Mouse (Mus musculus) hindbrain, postnatal 0 days (tissue): ENCODE measurements around the gene Pced1a. TPM values are rescaled to one million over a fixed set of nuclear protein-coding genes. Genes with fewer than 3 reads are reported as not detected.

Experiments used
- ATAC-seq: fragments of 200-750 bp; cut with Nextera tagmentation; 2 replicates; pipeline ENCODE4 v1.8.0; 2017; ENCODE audit warnings: mild to moderate bottlenecking, moderate TSS enrichment, moderate library complexity
- DNase-seq: peaks from one replicate; pipeline ENCODE4 v3.0.0-alpha.2; 2015; ENCODE audit warnings: low spot score
- H3K27ac ChIP-seq: fragments of 300-500 bp; sonication (generic); 2 replicates; pipeline ENCODE4 v1.5.1; 2014; ENCODE audit warnings: mild to moderate bottlenecking
- H3K27me3 ChIP-seq: fragments of 300-500 bp; sonication (generic); 2 replicates; pipeline ENCODE4 v1.6.1; 2014; ENCODE audit warnings: low read length, mixed read lengths; ENCODE audit not compliant: insufficient read depth
- H3K36me3 ChIP-seq: fragments of 300-500 bp; sonication (generic); 2 replicates; pipeline ENCODE4 v1.6.1; 2014; ENCODE audit warnings: low read length, mixed read lengths; ENCODE audit not compliant: insufficient read depth
- H3K4me1 ChIP-seq: fragments of 300-500 bp; sonication (generic); 2 replicates; pipeline ENCODE4 v1.6.1; 2014; ENCODE audit warnings: antibody characterized with exemption, low read length, mixed read lengths; ENCODE audit not compliant: insufficient read depth
- H3K4me2 ChIP-seq: fragments of 300-500 bp; sonication (generic); 2 replicates; pipeline ENCODE4 v1.6.1; 2014; ENCODE audit warnings: low read depth, mild to moderate bottlenecking, low read length, moderate library complexity, mixed read lengths
- H3K4me3 ChIP-seq: fragments of 300-500 bp; sonication (generic); 2 replicates; pipeline ENCODE4 v1.5.1; 2014; ENCODE audit warnings: low read length
- H3K9ac ChIP-seq: fragments of 300-500 bp; sonication (generic); replicated peaks from 2 replicates; pipeline ENCODE4 v1.6.1; 2014; ENCODE audit warnings: mild to moderate bottlenecking, low read length, moderate library complexity, mixed read lengths
- H3K9me3 ChIP-seq: fragments of 300-500 bp; sonication (generic); 2 replicates; pipeline ENCODE4 v1.6.1; 2016; ENCODE audit warnings: low read length, mixed read lengths
- CTCF ChIP-seq: IDR thresholded peaks from 2 replicates; pipeline ENCODE4 v1.5.1; 2016; ENCODE audit warnings: antibody characterized with exemption, control low read depth, low read depth
- WGBS: fragments of 180-500 bp; shearing (Covaris S2); extraction: QIAGEN DNeasy Blood & Tissue Kit; methylation state at CpG from one replicate; pipeline ENCODE4 v1.1.7; 2014; 5-methylcytosine and 5-hydroxymethylcytosine counted together
- polyA plus RNA-seq: library from polyadenylated mRNA; unstranded; fragments of >200 nt; fragmentation: Nextera tagmentation; extraction: Ambion mirVana; gene quantifications from 2 replicates; pipeline ENCODE4 v1.2.1, GENCODE M21; 2015
- total RNA-seq: library from RNA; depleted of rRNA; stranded (reverse); fragments of >200 nt; gene quantifications from 2 replicates; pipeline ENCODE4 v1.2.3, GENCODE M21; 2014

The Pced1a gene
- total and polyA plus RNA-seq, 2 experiments from 2014 or later, result 10.3 to 20.4 TPM

GRCm38 (mm10) chr2:130397186-130397985, 27.1 kb downstream of the Pced1a start, which contains the start of gene Cpxm1:
Gene Cpxm1, minus strand, starts transcription at chr2:130397574.
- Histone ChIP-seq H3K4me2 (peak within 1 kb of the TSS; percentile 94), H3K9me3 (no peaks in the 10 kb centered on the region), H3K36me3 (peaks cover 7% of the 10 kb centered on the region; the same call in 1 of the 2 replicates), H3K4me3 (peak within 1 kb of the TSS; percentile 52), H3K4me1 (peaks cover 3% of the 10 kb centered on the region; the same call in 1 of the 2 replicates), H3K27ac (no peak within 1 kb of the TSS), H3K27me3 (no peaks in the 10 kb centered on the region), H3K9ac (peak within 1 kb of the TSS; percentile 57)
- under 1% methylated on average over 40 of the region's 53 CpGs for WGBS
- peak; percentile 40 for DNase-seq
- ATAC-seq, result peak; percentile 85
- TF ChIP-seq CTCF, result no peak

- Histone ChIP-seq H3K4me2 (no peak overlapping the region), H3K9ac (no peak overlapping the region), H3K4me1 (peaks cover 3% of the 10 kb centered on the region; the same call in 1 of the 2 replicates), H3K36me3 (peaks cover 10% of the 10 kb centered on the region; the same call in 1 of the 2 replicates), H3K4me3 (no peak overlapping the region), H3K27me3 (no peaks in the 10 kb centered on the region), H3K9me3 (no peaks in the 10 kb centered on the region), H3K27ac (no peak overlapping the region)
- WGBS, result 96% methylated on average over 11 of the region's 11 CpGs
- ATAC-seq (no peak), DNase-seq (no peak)
- no peak for TF ChIP-seq CTCF
These were observed 28.8 kb downstream of the Pced1a start for GRCm38 (mm10) chr2:130395696-130396095.

GRCm38 (mm10) chr2:130392836-130393235, 31.7 kb downstream of the Pced1a start:
- ATAC-seq (no peak), DNase-seq (no peak)
- Histone ChIP-seq H3K9ac (no peak overlapping the region), H3K9me3 (no peaks in the 10 kb centered on the region), H3K4me1 (peaks cover under 1% of the 10 kb centered on the region; the same call in 1 of the 2 replicates), H3K27ac (no peak overlapping the region), H3K36me3 (peaks cover 10% of the 10 kb centered on the region; the same call in 1 of the 2 replicates), H3K4me2 (no peak overlapping the region), H3K4me3 (no peak overlapping the region), H3K27me3 (no peaks in the 10 kb centered on the region)
- WGBS, result 89% methylated on average over 3 of the region's 3 CpGs
- TF ChIP-seq CTCF, result no peak

GRCm38 (mm10) chr2:130390993-130391625, 33.4 kb downstream of the Pced1a start:
- peaks cover 10% of the 10 kb centered on the region; the same call in 1 of the 2 replicates for H3K36me3 ChIP-seq
- ATAC-seq, result no peak
- no peaks in the 10 kb centered on the region for H3K9me3 ChIP-seq
- DNase-seq, result no peak
- no peak overlapping the region for H3K4me3 ChIP-seq
- TF ChIP-seq CTCF, result no peak
- no peak overlapping the region for H3K4me2 ChIP-seq
- no peak overlapping the region for H3K27ac ChIP-seq
- WGBS, result 86% methylated on average over 11 of the region's 11 CpGs
- no peaks in the 10 kb centered on the region for H3K4me1 ChIP-seq
- H3K27me3 ChIP-seq, result no peaks in the 10 kb centered on the region
- no peak overlapping the region for H3K9ac ChIP-seq

GRCm38 (mm10) chr2:130388796-130389195, 35.7 kb downstream of the Pced1a start:
- TF ChIP-seq CTCF, result peak; percentile 61
- Histone ChIP-seq H3K4me2 (no peak overlapping the region), H3K9ac (no peak overlapping the region), H3K27me3 (no peaks in the 10 kb centered on the region), H3K4me1 (no peaks in the 10 kb centered on the region), H3K4me3 (no peak overlapping the region), H3K27ac (no peak overlapping the region), H3K36me3 (peaks cover 10% of the 10 kb centered on the region; the same call in 1 of the 2 replicates), H3K9me3 (no peaks in the 10 kb centered on the region)
- 66% methylated on average over 2 of the region's 2 CpGs for WGBS
- ATAC-seq (no peak), DNase-seq (no peak)

GRCm38 (mm10) chr2:130386212-130386611, 38.3 kb downstream of the Pced1a start:
- 85% methylated on average over 1 of the region's 1 CpGs for WGBS
- no peak for ATAC-seq
- no peak overlapping the region for H3K4me3 ChIP-seq

More at GRCm38 (mm10) chr2:130386212-130386611, 38.3 kb downstream of the Pced1a start:
- no peak overlapping the region for H3K9ac ChIP-seq
- no peak for DNase-seq
- 0 out of 2 replicates have a peak, but pooled peaks cover 1% of the 10 kb centered on the region for H3K36me3 ChIP-seq
- H3K9me3 ChIP-seq, result no peaks in the 10 kb centered on the region
- H3K27ac ChIP-seq, result no peak overlapping the region
- H3K4me2 ChIP-seq, result no peak overlapping the region
- TF ChIP-seq CTCF, result no peak
- H3K4me1 ChIP-seq, result no peaks in the 10 kb centered on the region
- H3K27me3 ChIP-seq, result no peaks in the 10 kb centered on the region
